Mouse (Mus musculus) macrophage (primary cell): ENCODE measurements around the gene Terf2ip. TPM values are rescaled to one million over a fixed set of nuclear protein-coding genes. Genes with fewer than 3 reads are reported as not detected.
A peak's percentile ranks its signal among the peaks of the same experiment; 100 is the strongest.

Source experiments
- H3K27ac ChIP-seq: fragments of 350-480 bp; formaldehyde crosslinking; 2 replicates; pipeline ENCODE4 v1.9.0; 2021
- H3K36me3 ChIP-seq: fragments of 350-480 bp; formaldehyde crosslinking; 2 replicates; pipeline ENCODE4 v1.9.0; 2021; ENCODE audit errors: inconsistent target
- H3K4me3 ChIP-seq: fragments of 350-480 bp; formaldehyde crosslinking; 2 replicates; pipeline ENCODE4 v1.9.0; 2021; ENCODE audit errors: inconsistent target
- H3K79me2 ChIP-seq: fragments of 350-480 bp; formaldehyde crosslinking; 2 replicates; pipeline ENCODE4 v1.9.0; 2021; ENCODE audit errors: inconsistent target
- WGBS: methylation state at CpG from one replicate; pipeline ENCODE4 v1.1.7; 2026; ENCODE audit warnings: inconsistent platforms; ENCODE audit not compliant: missing documents; 5-methylcytosine and 5-hydroxymethylcytosine counted together
- polyA plus RNA-seq: library from polyadenylated mRNA; stranded (reverse); fragments of 250-400 nt; gene quantifications from 3 replicates; pipeline ENCODE4 v1.2.4, GENCODE M21; 2018; ENCODE audit warnings: inconsistent platforms
- total RNA-seq, 78 experiments: library from RNA; depleted of rRNA; stranded (reverse); fragments of 250-400 nt; gene quantifications; 1 replicate in 9 of 78; 2 replicates in 24 of 78; 3 replicates in 43 of 78; 4 replicates in 2 of 78; pipeline ENCODE4 v1.2.4; 2018; ENCODE audit warnings: inconsistent platforms in 56 of 78

The Terf2ip gene
- total RNA-seq (2018; cell fraction: chromatin; rRNA removed): 10 to 100 TPM in 11 of 26 experiments, 1 to 10 TPM in 15; 1.7 to 17.9 (median 9.1) TPM
- 10 to 100 TPM in 7 of 26 experiments, 1 to 10 TPM in 19; 4.0 to 12.7 (median 7.6) TPM for total RNA-seq (2018; cell fraction: cytosol; rRNA removed)
- 10 to 100 TPM in 10 of 26 experiments, 1 to 10 TPM in 16; 4.0 to 19.8 (median 8.3) TPM for total RNA-seq (2018; cell fraction: nucleus; rRNA removed)
- 9.5 to 15.2 TPM (median 11.1 TPM) in 3 replicates for polyA plus RNA-seq

DNA sequence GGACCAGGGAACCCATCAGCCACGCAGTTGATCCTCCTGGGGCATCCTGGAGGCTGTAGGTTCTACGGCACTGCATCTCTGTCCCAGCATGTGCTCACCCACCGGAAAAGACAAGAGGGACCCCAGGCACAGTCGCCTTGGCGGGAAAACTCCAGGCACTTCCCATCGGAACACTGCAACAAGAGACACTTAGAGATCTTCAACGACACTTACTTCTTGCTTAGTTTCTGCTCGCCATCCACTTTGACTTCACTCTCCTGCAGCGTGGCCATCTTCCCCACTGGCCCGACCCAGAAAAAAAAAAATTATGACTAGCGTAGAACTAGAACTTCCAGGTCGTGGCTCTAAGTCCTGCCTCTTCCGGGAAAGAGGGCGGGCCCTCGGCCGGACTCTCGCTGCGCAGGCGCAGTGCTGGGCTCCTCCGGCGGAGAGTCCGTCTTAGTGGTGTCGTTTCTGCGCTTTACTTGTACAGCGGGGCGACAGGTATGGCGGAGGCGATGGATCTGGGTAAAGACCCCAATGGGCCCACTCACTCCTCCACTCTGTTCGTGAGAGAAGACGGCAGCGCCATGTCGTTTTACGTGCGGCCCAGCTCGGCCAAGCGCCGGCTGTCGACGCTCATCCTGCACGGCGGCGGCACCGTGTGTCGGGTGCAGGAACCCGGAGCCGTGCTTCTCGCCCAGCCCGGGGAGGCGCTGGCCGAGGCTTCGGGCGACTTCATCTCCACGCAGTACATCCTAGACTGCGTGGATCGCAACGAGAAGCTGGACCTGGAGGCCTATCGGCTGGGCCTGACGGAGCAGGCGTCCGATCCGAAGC lies at the start of gene Terf2ip, which contains the start of gene Kars:
Terf2ip (plus strand) TSS at position 402 of the 819 bp plus-strand sequence.
Kars (minus strand) TSS at position 327 of the 819 bp plus-strand sequence.
- 1% methylated on average over 60 of the region's 61 CpGs for WGBS
- Histone ChIP-seq H3K27ac (peak within 1 kb of the TSS; percentile 46), H3K4me3 (peak within 1 kb of the TSS; percentile 99), H3K79me2 (peaks cover 64% of the 10 kb centered on the region), H3K36me3 (peaks cover 4% of the 10 kb centered on the region; the same call in 1 of the 2 replicates)

DNA sequence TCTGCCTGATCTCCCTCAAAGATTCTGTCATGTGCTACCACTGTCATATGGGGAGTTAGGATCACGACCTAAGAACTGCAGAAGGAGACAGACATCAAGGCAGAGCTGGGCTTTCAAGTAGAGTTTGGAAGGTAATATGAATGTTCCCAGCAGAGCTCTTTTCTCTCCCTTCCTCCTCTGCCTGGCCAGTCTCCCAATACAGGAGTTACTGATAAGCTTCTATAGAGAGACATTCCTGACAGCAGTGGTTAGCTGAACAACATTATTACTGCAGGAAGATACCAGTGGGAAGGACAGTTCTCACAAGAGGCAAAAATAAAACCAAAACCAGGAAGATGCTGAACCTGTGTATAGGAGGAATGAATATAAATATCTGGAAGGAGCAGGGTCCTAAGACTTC lies 48.6 kb upstream of the Terf2ip start:
- Histone ChIP-seq H3K36me3 (no peaks in the 10 kb centered on the region), H3K27ac (no peak overlapping the region), H3K79me2 (no peaks in the 10 kb centered on the region), H3K4me3 (no peak overlapping the region)
- 82% methylated on average over 1 of the region's 1 CpGs for WGBS

DNA sequence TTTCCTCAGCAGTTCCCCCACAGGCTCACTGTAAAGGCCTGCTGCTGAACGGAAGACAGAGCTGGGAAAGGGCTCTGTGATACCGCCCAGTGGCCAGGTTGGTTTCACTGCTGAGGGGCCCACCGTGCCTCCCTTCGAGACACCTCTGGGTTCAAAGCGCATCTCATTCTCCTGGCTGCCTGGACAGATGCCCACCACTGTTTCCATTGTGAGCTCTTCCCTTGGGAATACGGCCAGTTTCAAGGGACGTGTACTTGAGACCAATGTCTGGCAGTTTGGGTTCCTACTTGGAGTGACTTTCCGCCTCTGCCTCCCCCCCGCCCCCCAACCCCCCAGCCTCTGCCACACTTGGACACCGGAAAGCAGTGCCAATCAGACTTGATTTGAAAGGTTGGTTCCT lies 48.1 kb upstream of the Terf2ip start:
- Histone ChIP-seq H3K4me3 (no peak overlapping the region), H3K79me2 (no peaks in the 10 kb centered on the region), H3K36me3 (no peaks in the 10 kb centered on the region), H3K27ac (no peak overlapping the region)
- WGBS: 87% methylated on average over 7 of the region's 10 CpGs

DNA sequence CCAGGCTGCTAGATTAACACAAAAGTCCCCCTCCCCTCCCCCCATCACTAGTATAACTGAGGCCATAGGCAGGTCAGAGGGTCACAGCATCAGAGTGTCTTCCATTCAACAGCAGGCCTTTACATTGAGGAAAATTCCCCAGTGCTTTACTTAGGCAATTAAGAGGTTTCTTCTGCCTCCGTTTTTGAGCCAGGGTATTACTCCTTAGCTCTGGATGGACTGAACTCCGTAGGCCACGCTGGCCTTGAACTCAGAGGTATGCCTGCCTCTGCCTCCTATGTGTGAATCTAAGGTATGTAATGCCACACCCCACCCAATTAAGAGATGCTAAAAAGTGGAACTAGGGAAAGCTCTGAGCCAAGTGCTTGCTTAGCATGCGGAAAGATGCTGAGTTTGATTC lies 47.7 kb upstream of the Terf2ip start:
- Histone ChIP-seq H3K36me3 (no peaks in the 10 kb centered on the region), H3K4me3 (no peak overlapping the region), H3K79me2 (no peaks in the 10 kb centered on the region), H3K27ac (no peak overlapping the region)
- 89% methylated on average over 4 of the region's 4 CpGs for WGBS

DNA sequence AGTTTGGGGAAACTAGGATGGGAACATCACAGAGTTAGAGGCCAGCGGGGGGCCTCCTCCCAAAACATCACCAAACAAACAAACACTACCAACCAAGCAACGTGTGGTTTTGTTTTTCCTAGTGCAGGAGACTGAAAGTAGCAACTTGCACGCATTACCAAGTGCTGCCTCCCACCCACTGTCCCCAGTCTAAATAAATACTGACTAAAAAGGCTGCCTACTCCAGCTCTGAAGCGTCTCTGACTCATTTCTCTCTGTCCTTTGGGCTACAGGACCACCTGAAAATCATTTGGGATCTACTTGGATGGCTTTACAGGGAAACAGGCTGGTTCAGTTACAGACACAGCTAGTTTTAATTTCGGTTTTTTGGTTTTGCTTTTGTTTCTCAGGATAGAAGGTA lies 46.8 kb upstream of the Terf2ip start:
- H3K27ac ChIP-seq: no peak overlapping the region
- H3K79me2 ChIP-seq: no peaks in the 10 kb centered on the region
- 74% methylated on average over 5 of the region's 5 CpGs for WGBS
- H3K4me3 ChIP-seq: no peak overlapping the region
- H3K36me3 ChIP-seq: no peaks in the 10 kb centered on the region

DNA sequence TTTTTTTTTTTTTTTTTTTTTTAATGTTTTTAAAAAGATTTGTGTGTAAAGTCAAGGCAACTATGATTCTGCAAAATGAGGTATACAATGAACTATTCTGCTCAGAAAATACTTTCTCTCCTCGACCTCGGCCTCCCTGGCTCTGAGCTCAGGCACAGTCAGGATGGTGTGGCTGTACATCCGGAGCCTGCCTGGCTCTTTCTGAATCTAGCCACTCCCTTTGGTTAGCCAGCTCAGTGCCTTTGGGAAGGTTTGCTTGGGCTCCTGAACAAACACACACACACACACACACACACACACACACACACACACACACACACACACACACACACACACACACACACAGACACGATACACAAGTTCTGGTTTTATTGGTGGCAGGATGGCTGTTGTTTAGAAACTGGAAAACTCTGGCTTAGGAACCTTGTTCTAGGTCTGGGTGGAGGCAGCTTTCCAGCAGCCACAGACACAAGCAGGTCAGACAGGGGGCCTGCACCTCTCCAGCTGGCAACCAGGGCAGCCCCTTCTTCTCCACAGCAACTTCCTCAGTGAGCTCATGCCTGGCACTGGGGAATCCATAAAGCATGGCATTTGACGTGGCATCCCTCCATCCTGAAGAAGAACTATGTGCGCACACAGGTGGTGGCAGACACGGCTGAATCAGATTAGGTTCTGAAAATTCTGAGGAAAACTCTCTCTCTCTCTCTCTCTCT lies 46.2 kb upstream of the Terf2ip start:
- Histone ChIP-seq H3K79me2 (no peaks in the 10 kb centered on the region), H3K27ac (no peak overlapping the region), H3K4me3 (no peak overlapping the region), H3K36me3 (no peaks in the 10 kb centered on the region)
- 67% methylated on average over 4 of the region's 7 CpGs for WGBS

DNA sequence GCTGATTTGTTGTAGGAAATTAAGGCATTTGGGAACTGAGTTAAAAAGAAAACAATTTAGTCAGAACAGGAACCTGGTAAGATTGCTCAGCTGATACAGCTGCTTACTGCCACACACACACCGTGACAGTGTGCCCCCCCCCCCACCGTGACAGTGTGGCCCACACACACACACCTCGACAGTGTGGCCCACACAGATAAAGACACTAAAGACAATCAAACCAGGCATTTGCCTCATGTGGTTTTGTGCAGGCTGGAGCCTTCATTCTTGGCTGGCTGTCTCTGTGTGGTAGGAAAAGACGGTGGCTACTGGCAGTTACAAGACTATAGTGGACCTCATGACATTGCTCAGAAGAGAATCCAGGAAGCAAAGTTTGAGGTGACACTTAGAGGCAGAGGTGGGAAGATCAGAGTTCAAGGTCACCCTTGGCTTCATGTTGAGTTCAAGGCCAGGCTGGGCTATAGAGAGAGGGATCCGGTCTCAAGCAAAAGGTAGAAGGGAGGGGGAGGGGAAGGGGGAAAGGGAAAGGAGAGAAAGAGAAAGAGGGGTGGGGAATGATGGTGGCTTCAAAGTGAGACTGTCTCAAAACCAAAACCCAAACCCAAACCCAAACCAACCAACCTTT lies 43.8 kb upstream of the Terf2ip start:
- H3K4me3 ChIP-seq: no peak overlapping the region
- H3K36me3 ChIP-seq: no peaks in the 10 kb centered on the region
- H3K79me2 ChIP-seq: no peaks in the 10 kb centered on the region
- no peak overlapping the region for H3K27ac ChIP-seq
- WGBS: 47% methylated on average over 5 of the region's 5 CpGs

DNA sequence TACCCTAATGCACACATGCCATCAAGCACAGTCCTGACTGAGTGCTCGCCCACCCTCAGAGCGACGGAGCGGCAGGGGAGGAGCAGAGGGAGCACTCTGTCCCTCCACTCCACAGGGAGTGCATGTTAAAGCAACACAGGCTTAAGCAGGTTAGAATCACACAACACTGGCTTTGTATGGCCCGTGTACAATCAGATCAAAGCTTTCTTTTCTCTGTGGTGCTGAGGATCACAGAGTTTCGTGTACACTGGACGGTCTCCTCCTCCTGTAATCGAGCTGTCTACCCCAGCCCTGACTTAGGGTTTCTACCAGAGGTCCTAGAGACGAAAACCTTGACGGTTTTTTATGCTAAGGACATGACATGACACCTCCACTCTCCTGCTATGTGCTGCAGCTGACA lies 42.7 kb upstream of the Terf2ip start:
- H3K27ac ChIP-seq: no peak overlapping the region
- whole genome bisulfite sequencing: 95% methylated on average over 10 of the region's 10 CpGs
- H3K4me3 ChIP-seq: no peak overlapping the region
- H3K79me2 ChIP-seq: no peaks in the 10 kb centered on the region
- no peaks in the 10 kb centered on the region for H3K36me3 ChIP-seq

DNA sequence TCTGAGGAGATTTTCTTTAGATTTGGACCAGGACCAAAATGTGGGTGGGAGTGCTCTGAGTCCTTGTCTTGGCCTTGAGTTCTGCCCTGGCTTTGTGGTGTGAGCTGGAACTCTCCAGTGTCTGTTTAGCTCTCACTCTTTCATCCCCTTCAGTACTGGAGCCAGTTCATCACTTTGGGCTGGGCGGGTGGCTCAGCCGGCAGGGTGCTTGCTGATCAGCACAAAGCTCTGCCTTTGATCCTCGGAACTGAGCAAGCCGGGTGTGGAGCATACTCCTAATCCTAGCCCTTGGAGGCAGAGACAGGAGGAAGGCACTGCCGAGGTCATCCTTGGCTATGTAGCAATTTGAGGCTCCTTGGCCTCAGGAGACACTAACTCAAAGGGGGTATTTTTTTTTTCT lies 42.2 kb upstream of the Terf2ip start:
- 97% methylated on average over 5 of the region's 5 CpGs for WGBS
- Histone ChIP-seq H3K27ac (no peak overlapping the region), H3K36me3 (no peaks in the 10 kb centered on the region), H3K79me2 (no peaks in the 10 kb centered on the region), H3K4me3 (no peak overlapping the region)

DNA sequence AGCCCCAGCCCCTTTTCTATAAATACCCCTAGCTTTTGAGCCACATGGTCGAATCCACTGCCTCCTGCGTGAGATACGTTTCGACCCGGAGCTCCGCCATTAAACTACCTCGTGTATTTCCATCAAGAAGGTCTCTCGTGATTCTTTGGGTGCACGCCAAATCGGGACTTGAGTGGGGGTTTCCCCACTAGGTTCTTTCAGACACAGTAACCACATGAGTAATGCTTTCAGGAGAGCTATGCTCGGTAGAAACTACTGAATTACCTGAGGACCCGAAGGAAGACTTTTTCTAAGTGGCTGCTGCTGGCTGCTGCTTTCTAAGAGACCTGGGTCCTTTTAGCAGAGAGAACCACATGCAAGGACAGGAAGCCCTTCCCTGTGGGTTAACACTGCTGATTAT lies 37.1 kb upstream of the Terf2ip start:
- no peaks in the 10 kb centered on the region for H3K36me3 ChIP-seq
- no peak overlapping the region for H3K4me3 ChIP-seq
- no peak overlapping the region for H3K27ac ChIP-seq
- 96% methylated on average over 12 of the region's 12 CpGs for WGBS
- H3K79me2 ChIP-seq: no peaks in the 10 kb centered on the region

DNA sequence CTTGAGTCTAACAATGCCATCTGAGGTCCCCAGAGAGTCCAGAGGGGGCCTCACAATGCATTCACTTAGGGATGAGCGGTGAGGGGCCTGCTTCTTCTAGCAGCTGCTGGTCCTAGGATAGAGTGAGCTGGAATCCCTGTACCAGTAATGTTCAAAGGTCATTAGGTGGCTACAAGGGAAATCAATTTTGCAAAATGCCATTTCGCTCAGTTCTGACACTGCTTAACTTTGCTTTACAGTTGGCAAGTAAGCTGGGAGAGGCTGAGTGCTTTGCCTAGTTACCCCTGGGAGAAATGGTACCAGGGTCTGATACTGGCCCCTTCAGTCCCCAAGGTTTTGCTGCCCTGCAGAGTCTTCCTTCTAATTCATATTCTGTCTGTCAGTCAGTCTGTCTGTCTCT lies 35.5 kb upstream of the Terf2ip start:
- WGBS: 96% methylated on average over 2 of the region's 2 CpGs
- Histone ChIP-seq H3K27ac (no peak overlapping the region), H3K4me3 (no peak overlapping the region), H3K36me3 (no peaks in the 10 kb centered on the region), H3K79me2 (no peaks in the 10 kb centered on the region)

DNA sequence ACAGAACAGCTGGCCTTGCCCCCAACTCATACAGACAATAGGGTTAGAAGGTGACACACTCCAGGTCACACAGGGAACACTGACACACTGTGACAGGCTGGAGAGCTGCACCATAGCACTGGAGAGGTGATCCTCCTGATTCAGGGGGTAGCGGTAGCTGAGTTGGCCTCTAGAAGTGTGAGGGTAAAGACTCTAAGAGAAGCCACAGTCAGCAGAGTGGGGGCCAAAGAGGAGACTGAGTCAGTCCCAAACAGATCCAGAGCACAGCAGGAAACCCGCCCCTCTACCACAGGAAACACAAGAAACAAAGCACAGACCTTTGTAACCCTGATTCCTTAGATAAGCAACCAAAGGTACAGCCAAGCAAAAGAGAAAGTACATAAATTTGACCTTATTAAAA lies 34.9 kb upstream of the Terf2ip start:
- Histone ChIP-seq H3K79me2 (no peaks in the 10 kb centered on the region), H3K27ac (no peak overlapping the region), H3K36me3 (no peaks in the 10 kb centered on the region), H3K4me3 (no peak overlapping the region)
- WGBS: 65% methylated on average over 2 of the region's 2 CpGs

DNA sequence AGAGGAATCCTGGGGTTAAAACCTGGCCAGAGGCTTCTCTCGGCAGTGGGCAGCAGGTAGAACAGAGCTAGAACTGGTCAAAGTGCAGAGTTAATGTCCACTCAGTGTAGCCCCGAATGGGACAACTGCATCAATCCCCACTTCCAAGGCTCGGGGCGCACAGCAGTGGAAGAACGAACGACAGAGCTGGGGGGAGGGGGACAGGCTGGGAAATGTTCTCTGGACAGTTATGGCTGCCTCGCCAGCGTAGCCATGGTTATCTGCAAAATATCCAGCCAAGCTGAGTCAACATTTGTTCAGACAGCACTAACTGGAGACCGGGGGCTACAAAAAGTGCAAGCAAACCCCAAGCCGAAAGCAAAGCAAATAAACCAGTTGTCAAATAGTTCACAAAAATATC lies 33.1 kb upstream of the Terf2ip start:
- 92% methylated on average over 10 of the region's 10 CpGs for WGBS
- no peaks in the 10 kb centered on the region for H3K36me3 ChIP-seq
- H3K4me3 ChIP-seq: no peak overlapping the region
- no peak overlapping the region for H3K27ac ChIP-seq
- H3K79me2 ChIP-seq: no peaks in the 10 kb centered on the region

DNA sequence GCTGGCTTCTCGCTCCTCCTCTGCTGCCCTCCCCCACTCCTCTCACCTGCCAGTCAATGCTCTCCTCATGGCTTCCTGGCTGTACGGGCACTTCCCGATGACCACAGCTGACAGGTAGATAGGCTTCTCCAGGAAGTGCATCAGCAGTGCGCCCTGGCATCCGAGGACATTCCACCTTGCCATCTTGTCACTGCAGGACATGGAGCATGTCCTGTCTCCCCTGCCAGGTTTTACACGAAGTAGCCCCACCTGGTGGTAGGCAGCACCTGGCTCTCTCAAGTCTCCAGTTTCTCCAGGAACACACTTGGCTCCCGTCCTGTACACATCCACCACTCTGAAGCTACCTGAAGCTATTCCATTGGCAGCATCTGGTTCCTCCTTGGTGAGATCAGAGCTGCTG lies 29.1 kb upstream of the Terf2ip start:
- Histone ChIP-seq H3K4me3 (no peak overlapping the region), H3K36me3 (no peaks in the 10 kb centered on the region), H3K79me2 (no peaks in the 10 kb centered on the region), H3K27ac (no peak overlapping the region)
- 78% methylated on average over 7 of the region's 7 CpGs for WGBS
